Mouse (Mus musculus): ENCODE measurements around the gene Pold1. TPM values are rescaled to one million over a fixed set of nuclear protein-coding genes. Genes with fewer than 3 reads are reported as not detected.

The Pold1 gene
- polyA plus RNA-seq, 1 experiment: 23.7 TPM

GRCm38 (mm10) chr7:44583146-44583545 lies 34.5 kb upstream of the Pold1 start:
- Histone ChIP-seq H3K27ac (ENCODE audit: insufficient read depth, low read length) (no peak overlapping the region), H3K4me3 (ENCODE audit: insufficient read depth, low read length) (no peak overlapping the region), H3K4me1 (ENCODE audit: control insufficient read depth, insufficient read depth, low read length) (no peaks in the 10 kb centered on the region)
- no peak for TF ChIP-seq POLR2A (IDR thresholded peaks at IDR 0.05; ENCODE audit: low read depth, low read length)
- TF ChIP-seq CTCF (IDR thresholded peaks at IDR 0.05; ENCODE audit: borderline replicate concordance, insufficient read depth, low read length): no peak

- TF ChIP-seq POLR2A (IDR thresholded peaks at IDR 0.05; ENCODE audit: low read depth, low read length): no peak
- no peak for TF ChIP-seq CTCF (IDR thresholded peaks at IDR 0.05; ENCODE audit: borderline replicate concordance, insufficient read depth, low read length)
- no peak overlapping the region for H3K4me3 ChIP-seq (ENCODE audit: insufficient read depth, low read length)
- H3K27ac ChIP-seq (ENCODE audit: insufficient read depth, low read length): no peak overlapping the region
- no peaks in the 10 kb centered on the region for H3K4me1 ChIP-seq (ENCODE audit: control insufficient read depth, insufficient read depth, low read length)
Observed at GRCm38 (mm10) chr7:44582709-44583108, 34.1 kb upstream of the Pold1 start.

GRCm38 (mm10) chr7:44581637-44582036 lies 33.0 kb upstream of the Pold1 start:
- Histone ChIP-seq H3K27ac (ENCODE audit: insufficient read depth, low read length) (no peak overlapping the region), H3K4me3 (ENCODE audit: insufficient read depth, low read length) (no peak overlapping the region), H3K4me1 (ENCODE audit: control insufficient read depth, insufficient read depth, low read length) (no peaks in the 10 kb centered on the region)
- TF ChIP-seq CTCF (IDR thresholded peaks at IDR 0.05; ENCODE audit: borderline replicate concordance, insufficient read depth, low read length): no peak
- no peak for TF ChIP-seq POLR2A (IDR thresholded peaks at IDR 0.05; ENCODE audit: low read depth, low read length)

GRCm38 (mm10) chr7:44576333-44576844 lies 27.7 kb upstream of the Pold1 start:
- Histone ChIP-seq H3K27ac (ENCODE audit: insufficient read depth, low read length) (no peak overlapping the region), H3K4me1 (ENCODE audit: control insufficient read depth, insufficient read depth, low read length) (no peaks in the 10 kb centered on the region), H3K4me3 (ENCODE audit: insufficient read depth, low read length) (no peak overlapping the region)
- no peak for TF ChIP-seq CTCF (IDR thresholded peaks at IDR 0.05; ENCODE audit: borderline replicate concordance, insufficient read depth, low read length)
- no peak for TF ChIP-seq POLR2A (IDR thresholded peaks at IDR 0.05; ENCODE audit: low read depth, low read length)

- no peak overlapping the region for H3K27ac ChIP-seq (ENCODE audit: insufficient read depth, low read length)
- no peak for TF ChIP-seq CTCF (IDR thresholded peaks at IDR 0.05; ENCODE audit: borderline replicate concordance, insufficient read depth, low read length)
- TF ChIP-seq POLR2A (IDR thresholded peaks at IDR 0.05; ENCODE audit: low read depth, low read length): no peak
- H3K4me1 ChIP-seq (ENCODE audit: control insufficient read depth, insufficient read depth, low read length): no peaks in the 10 kb centered on the region
- no peak overlapping the region for H3K4me3 ChIP-seq (ENCODE audit: insufficient read depth, low read length)
Observed at GRCm38 (mm10) chr7:44572956-44573484, 24.4 kb upstream of the Pold1 start.

GRCm38 (mm10) chr7:44572213-44572701 lies 23.6 kb upstream of the Pold1 start, which contains the start of gene Napsa:
TSS of gene Napsa (plus strand) at chr7:44572380.
- Histone ChIP-seq H3K4me3 (ENCODE audit: insufficient read depth, low read length) (no peak within 1 kb of the TSS), H3K4me1 (ENCODE audit: control insufficient read depth, insufficient read depth, low read length) (no peaks in the 10 kb centered on the region), H3K27ac (ENCODE audit: insufficient read depth, low read length) (no peak within 1 kb of the TSS)
- TF ChIP-seq POLR2A (IDR thresholded peaks at IDR 0.05; ENCODE audit: low read depth, low read length) (no peak), CTCF (IDR thresholded peaks at IDR 0.05; ENCODE audit: borderline replicate concordance, insufficient read depth, low read length) (no peak)

- no peaks in the 10 kb centered on the region for H3K4me1 ChIP-seq (ENCODE audit: control insufficient read depth, insufficient read depth, low read length)
- no peak for TF ChIP-seq POLR2A (IDR thresholded peaks at IDR 0.05; ENCODE audit: low read depth, low read length)
- no peak for TF ChIP-seq CTCF (IDR thresholded peaks at IDR 0.05; ENCODE audit: borderline replicate concordance, insufficient read depth, low read length)
- H3K4me3 ChIP-seq (ENCODE audit: insufficient read depth, low read length): no peak overlapping the region
- H3K27ac ChIP-seq (ENCODE audit: insufficient read depth, low read length): no peak overlapping the region
Observed at GRCm38 (mm10) chr7:44571811-44572210, 23.2 kb upstream of the Pold1 start.

- Histone ChIP-seq H3K4me3 (ENCODE audit: insufficient read depth, low read length) (no peak overlapping the region), H3K4me1 (ENCODE audit: control insufficient read depth, insufficient read depth, low read length) (no peaks in the 10 kb centered on the region), H3K27ac (ENCODE audit: insufficient read depth, low read length) (no peak overlapping the region)
- TF ChIP-seq POLR2A (IDR thresholded peaks at IDR 0.05; ENCODE audit: low read depth, low read length): no peak
- no peak for TF ChIP-seq CTCF (IDR thresholded peaks at IDR 0.05; ENCODE audit: borderline replicate concordance, insufficient read depth, low read length)
Observed at GRCm38 (mm10) chr7:44570989-44571388, 22.3 kb upstream of the Pold1 start.

- H3K27ac ChIP-seq (ENCODE audit: insufficient read depth, low read length): no peak overlapping the region
- TF ChIP-seq CTCF (IDR thresholded peaks at IDR 0.05; ENCODE audit: borderline replicate concordance, insufficient read depth, low read length) (no peak), POLR2A (IDR thresholded peaks at IDR 0.05; ENCODE audit: low read depth, low read length) (no peak)
- no peak overlapping the region for H3K4me3 ChIP-seq (ENCODE audit: insufficient read depth, low read length)
- H3K4me1 ChIP-seq (ENCODE audit: control insufficient read depth, insufficient read depth, low read length): no peaks in the 10 kb centered on the region
Observed at GRCm38 (mm10) chr7:44568803-44569202, 20.2 kb upstream of the Pold1 start.

- TF ChIP-seq POLR2A (IDR thresholded peaks at IDR 0.05; ENCODE audit: low read depth, low read length) (no peak), CTCF (IDR thresholded peaks at IDR 0.05; ENCODE audit: borderline replicate concordance, insufficient read depth, low read length) (no peak)
- H3K4me3 ChIP-seq (ENCODE audit: insufficient read depth, low read length): no peak overlapping the region
- no peaks in the 10 kb centered on the region for H3K4me1 ChIP-seq (ENCODE audit: control insufficient read depth, insufficient read depth, low read length)
- no peak overlapping the region for H3K27ac ChIP-seq (ENCODE audit: insufficient read depth, low read length)
Observed at GRCm38 (mm10) chr7:44565414-44565813, 16.8 kb upstream of the Pold1 start.

Measured in embryonic fibroblast, embryonic 13.5 days (primary cell).